Mouse (Mus musculus) heart, adult 2 months (tissue): Measurements from ENCODE around the gene Cfap43.

Experiments used
- CTCF ChIP-seq: fragments of 200-600 bp; IDR thresholded peaks from 2 replicates; pipeline ENCODE4 v1.8.1; 2022; ENCODE audit warnings: antibody characterized with exemption, mild to moderate bottlenecking, moderate library complexity
- EP300 ChIP-seq: fragments of 200-500 bp; IDR thresholded peaks from 2 replicates; pipeline ENCODE4 v1.6.1; 2011; ENCODE audit warnings: low read depth, low read length, control low read depth; ENCODE audit not compliant: insufficient read depth

- no peak for TF ChIP-seq EP300
- no peak for TF ChIP-seq CTCF
Observed at GRCm38 (mm10) chr19:47777847-47778246, 141.2 kb downstream of the Cfap43 start.
